Mouse (Mus musculus) forebrain, postnatal 0 days (tissue): ENCODE data around the gene Cass4. TPM values are rescaled to one million over a fixed set of nuclear protein-coding genes. Genes with fewer than 3 reads are reported as not detected.
A peak's percentile ranks its signal among the peaks of the same experiment; 100 is the strongest.

Source experiments
- ATAC-seq: fragments of 200-750 bp; cut with Nextera tagmentation; 2 replicates; pipeline ENCODE4 v1.8.0; 2017; ENCODE audit warnings: mild to moderate bottlenecking, moderate library complexity
- DNase-seq: peaks from one replicate; pipeline ENCODE4 v3.0.0-alpha.2; 2015
- H3K27ac ChIP-seq: fragments of 300-500 bp; sonication (generic); 2 replicates; pipeline ENCODE4 v1.5.1; 2014; ENCODE audit warnings: low read depth, mild to moderate bottlenecking, antibody characterized with exemption, low read length, moderate library complexity, mixed read lengths
- H3K27me3 ChIP-seq: fragments of 300-500 bp; sonication (generic); 2 replicates; pipeline ENCODE4 v1.6.1; 2014; ENCODE audit warnings: mild to moderate bottlenecking, low read length, mixed read lengths; ENCODE audit not compliant: insufficient read depth
- H3K36me3 ChIP-seq: fragments of 300-500 bp; sonication (generic); 2 replicates; pipeline ENCODE4 v1.6.1; 2014; ENCODE audit warnings: mild to moderate bottlenecking, moderate library complexity; ENCODE audit not compliant: insufficient read depth
- H3K4me1 ChIP-seq: fragments of 300-500 bp; sonication (generic); 2 replicates; pipeline ENCODE4 v1.6.1; 2014; ENCODE audit warnings: antibody characterized with exemption; ENCODE audit not compliant: insufficient read depth
- H3K4me2 ChIP-seq: fragments of 300-500 bp; sonication (generic); 2 replicates; pipeline ENCODE4 v1.6.1; 2014; ENCODE audit warnings: low read depth, mild to moderate bottlenecking, moderate library complexity
- H3K4me3 ChIP-seq: fragments of 300-500 bp; sonication (generic); 2 replicates; pipeline ENCODE4 v1.5.1; 2014; ENCODE audit warnings: low read depth, low read length, mixed read lengths
- H3K9ac ChIP-seq: fragments of 300-500 bp; sonication (generic); 2 replicates; pipeline ENCODE4 v1.6.1; 2014; ENCODE audit warnings: mild to moderate bottlenecking
- H3K9me3 ChIP-seq: fragments of 300-500 bp; sonication (generic); 2 replicates; pipeline ENCODE4 v1.6.1; 2016; ENCODE audit warnings: low read length
- CTCF ChIP-seq: sonication (generic); IDR thresholded peaks from 2 replicates; pipeline ENCODE4 v1.5.1; 2016; ENCODE audit warnings: antibody characterized with exemption, control low read depth, low read depth
- WGBS: fragments of 180-500 bp; shearing (Covaris S2); extraction: QIAGEN DNeasy Blood & Tissue Kit; methylation state at CpG from one replicate; pipeline ENCODE4 v1.1.7; 2014; 5-methylcytosine and 5-hydroxymethylcytosine counted together
- polyA plus RNA-seq: library from polyadenylated mRNA; unstranded; fragments of >200 nt; fragmentation: Nextera tagmentation; extraction: Ambion mirVana; gene quantifications from 2 replicates; pipeline ENCODE4 v1.2.1, GENCODE M21; 2015
- total RNA-seq: library from RNA; depleted of rRNA; stranded (reverse); fragments of >200 nt; gene quantifications from 2 replicates; pipeline ENCODE4 v1.2.3, GENCODE M21; 2014

The Cass4 gene
- total and polyA plus RNA-seq, 2 experiments from 2014 or later = 0.12 to 0.24 TPM

- ATAC-seq (no peak), DNase-seq (no peak)
- H3K4me2 ChIP-seq = no peak overlapping the region
- H3K36me3 ChIP-seq = no peaks in the 10 kb centered on the region; the same call in 1 of the 2 replicates
- no peak overlapping the region for H3K4me3 ChIP-seq
- H3K27ac ChIP-seq = no peak overlapping the region
- WGBS = 73% methylated on average over 14 of the region's 14 CpGs
- no peak overlapping the region for H3K9ac ChIP-seq
- H3K4me1 ChIP-seq = peaks cover 22% of the 10 kb centered on the region
- no peak for TF ChIP-seq CTCF
- no peaks in the 10 kb centered on the region for H3K9me3 ChIP-seq
- no peaks in the 10 kb centered on the region for H3K27me3 ChIP-seq
These were observed 43.8 kb upstream of the Cass4 start for GRCm38 (mm10) chr2:172349776-172350175.

DNA sequence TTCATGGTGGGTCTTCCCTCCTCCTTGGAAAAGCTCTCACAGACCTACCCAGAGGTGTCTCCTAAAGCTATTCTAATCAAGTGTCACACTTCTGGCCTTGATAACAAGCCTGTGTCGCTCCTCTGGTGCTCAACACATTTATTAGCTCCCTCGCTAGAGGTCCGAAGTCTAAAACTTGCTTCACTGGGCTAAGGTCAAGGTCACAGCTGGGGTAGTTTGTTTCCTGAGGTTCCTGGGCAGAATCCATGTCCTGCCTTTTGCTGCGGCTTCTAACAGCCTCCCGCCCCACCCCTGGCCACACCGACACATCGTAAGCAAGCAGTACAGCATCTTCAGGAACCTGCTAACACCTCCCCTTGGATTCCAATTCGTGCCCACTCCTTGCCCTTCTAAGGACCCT, 42.8 kb upstream of the Cass4 start:
- 88% methylated on average over 8 of the region's 8 CpGs for WGBS

DNA sequence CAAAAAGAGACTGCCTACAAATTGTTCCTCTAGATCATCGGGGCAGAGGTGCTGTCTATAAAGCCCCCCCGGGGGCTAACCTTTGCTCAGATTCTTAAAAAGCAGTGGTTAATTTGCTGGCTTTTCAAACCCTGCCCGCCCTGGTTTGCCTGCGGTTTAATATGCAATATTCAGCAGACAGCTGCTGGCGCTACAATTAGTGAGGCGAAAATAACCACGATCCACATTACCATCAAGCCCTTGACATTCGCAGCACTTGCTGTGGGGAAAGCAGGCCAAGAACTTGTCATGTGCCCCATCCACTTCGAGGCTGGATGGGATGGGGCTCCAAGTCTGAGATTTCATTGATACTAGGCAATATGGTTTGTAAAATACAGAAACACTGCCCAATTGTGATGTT, 40.4 kb upstream of the Cass4 start:
- H3K4me1 ChIP-seq = peaks cover 31% of the 10 kb centered on the region
- H3K9ac ChIP-seq = no peak overlapping the region
- no peaks in the 10 kb centered on the region for H3K27me3 ChIP-seq
- H3K9me3 ChIP-seq = no peaks in the 10 kb centered on the region
- 14% methylated on average over 9 of the region's 9 CpGs for WGBS
- H3K4me3 ChIP-seq = no peak overlapping the region
- no peak overlapping the region for H3K4me2 ChIP-seq
- peak; percentile 77 for ATAC-seq
- TF ChIP-seq CTCF = no peak
- peak overlapping the region; percentile 70 for H3K27ac ChIP-seq
- DNase-seq = peak; percentile 70
- H3K36me3 ChIP-seq = no peaks in the 10 kb centered on the region; the same call in 1 of the 2 replicates

More for the DNA sequence above, 42.8 kb upstream of the Cass4 start:
- no peak overlapping the region for H3K4me3 ChIP-seq
- no peak overlapping the region for H3K27ac ChIP-seq
- peaks cover 27% of the 10 kb centered on the region for H3K4me1 ChIP-seq
- no peak for TF ChIP-seq CTCF
- DNase-seq (no peak), ATAC-seq (no peak)
- H3K36me3 ChIP-seq = no peaks in the 10 kb centered on the region; the same call in 1 of the 2 replicates
- no peak overlapping the region for H3K4me2 ChIP-seq
- no peaks in the 10 kb centered on the region for H3K9me3 ChIP-seq
- H3K27me3 ChIP-seq = no peaks in the 10 kb centered on the region
- no peak overlapping the region for H3K9ac ChIP-seq

GRCm38 (mm10) chr2:172354761-172355160, 38.8 kb upstream of the Cass4 start:
- no peak overlapping the region for H3K4me2 ChIP-seq
- no peaks in the 10 kb centered on the region; the same call in 1 of the 2 replicates for H3K36me3 ChIP-seq
- WGBS = 24% methylated on average over 9 of the region's 9 CpGs
- DNase-seq (no peak), ATAC-seq (peak; percentile 23; the same call in 1 of the 2 replicates)
- H3K27me3 ChIP-seq = no peaks in the 10 kb centered on the region
- H3K4me3 ChIP-seq = no peak overlapping the region
- no peaks in the 10 kb centered on the region for H3K9me3 ChIP-seq
- no peak for TF ChIP-seq CTCF
- H3K4me1 ChIP-seq = peaks cover 26% of the 10 kb centered on the region
- 0 out of 2 replicates have a peak overlapping the region, but pooled peaks have one; percentile 35 for H3K27ac ChIP-seq
- H3K9ac ChIP-seq = no peak overlapping the region

DNA sequence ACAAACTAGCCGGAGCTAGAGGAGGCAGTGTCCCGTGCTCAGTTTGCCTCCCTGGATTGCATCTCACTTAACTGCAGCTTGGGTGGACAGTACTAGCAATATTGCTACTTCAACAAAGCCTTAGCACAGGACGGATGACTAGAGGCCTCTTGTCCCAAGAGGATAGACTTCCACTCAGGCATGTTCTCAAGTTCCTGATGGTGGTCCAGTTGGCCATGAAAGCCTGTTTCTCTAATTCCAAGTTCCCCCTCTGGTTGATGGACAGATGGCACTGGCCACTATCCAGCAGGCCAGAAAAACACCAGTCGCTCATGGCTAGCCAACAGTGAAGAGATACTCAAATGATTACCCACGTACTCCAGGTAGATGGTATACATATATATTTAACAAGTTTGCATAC, 37.8 kb upstream of the Cass4 start:
- H3K4me2 ChIP-seq = no peak overlapping the region
- H3K9ac ChIP-seq = no peak overlapping the region
- H3K36me3 ChIP-seq = no peaks in the 10 kb centered on the region; the same call in 1 of the 2 replicates
- ATAC-seq (no peak), DNase-seq (no peak)
- WGBS = 48% methylated on average over 5 of the region's 5 CpGs
- H3K27me3 ChIP-seq = no peaks in the 10 kb centered on the region
- no peak for TF ChIP-seq CTCF
- H3K4me3 ChIP-seq = no peak overlapping the region
- H3K4me1 ChIP-seq = peaks cover 26% of the 10 kb centered on the region
- no peaks in the 10 kb centered on the region for H3K9me3 ChIP-seq
- 0 out of 2 replicates have a peak overlapping the region, but pooled peaks have one; percentile 40 for H3K27ac ChIP-seq

DNA sequence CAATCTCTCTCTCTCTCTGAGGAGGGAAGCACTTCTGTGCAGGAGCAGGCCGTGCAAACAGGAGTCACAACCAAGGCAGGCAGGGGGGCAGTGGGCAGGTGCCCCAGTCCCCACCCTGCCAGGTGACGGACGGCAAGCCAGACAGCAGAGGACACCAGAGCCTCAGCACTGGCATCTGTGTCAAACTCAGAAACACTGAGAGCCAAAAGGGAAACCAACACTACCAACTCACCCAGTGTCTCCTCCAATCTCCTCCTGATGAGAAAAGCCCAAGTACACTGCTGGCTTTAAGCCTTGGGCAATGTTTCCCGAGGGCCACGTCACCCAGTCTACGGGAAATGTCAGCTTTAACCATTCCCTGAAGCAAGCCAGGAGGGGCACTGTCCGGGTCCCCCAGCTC, 30.4 kb upstream of the Cass4 start:
- DNase-seq (no peak), ATAC-seq (no peak)
- H3K27me3 ChIP-seq = no peaks in the 10 kb centered on the region

DNA sequence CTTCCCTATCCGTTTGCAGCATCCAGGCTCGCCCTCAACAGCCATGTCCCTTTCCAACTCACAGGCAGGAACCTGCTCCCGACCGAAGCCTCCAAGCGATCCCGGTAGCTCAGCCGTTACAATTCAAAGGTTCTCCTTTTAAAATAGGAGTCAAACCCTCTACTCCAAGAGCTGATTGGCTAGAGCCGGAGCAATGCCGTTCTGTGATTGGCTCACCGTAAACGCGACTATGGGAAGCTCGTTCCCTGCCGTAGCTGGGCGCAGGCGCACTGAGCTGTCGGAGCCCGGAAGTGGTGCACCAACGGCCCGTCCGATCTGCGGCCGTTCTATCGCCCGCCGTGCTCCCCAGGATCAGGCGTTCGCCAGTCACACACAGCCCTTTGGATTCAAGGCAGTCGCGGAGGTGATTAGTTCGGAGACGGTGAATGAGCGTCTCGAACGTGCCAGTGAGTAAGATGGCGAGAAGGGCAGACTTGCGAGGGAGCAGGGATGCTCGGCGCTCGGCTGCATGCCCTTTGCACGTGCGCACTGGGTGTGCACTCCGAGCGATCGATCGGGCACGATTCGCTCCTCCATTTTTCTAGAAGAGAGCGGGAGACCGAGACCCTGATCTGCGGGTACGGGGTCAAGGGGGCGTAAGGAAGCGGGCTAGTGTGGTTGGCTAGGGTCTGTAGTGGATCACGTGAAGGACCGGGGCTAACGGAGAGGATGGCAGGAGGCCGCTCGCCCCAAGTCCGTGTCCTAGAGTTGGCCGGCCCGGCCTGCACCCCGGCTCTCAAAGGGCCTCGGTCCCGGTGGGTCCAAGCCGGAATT, 23.0 kb upstream of the Cass4 start, which contains the start of the genes Aurka and Cstf1:
TSS of gene Aurka (minus strand) at position 125 of the 813 bp plus-strand sequence.
TSS of gene Cstf1 (plus strand) at position 271 of the 813 bp plus-strand sequence.
- Histone ChIP-seq H3K4me1 (peaks cover 9% of the 10 kb centered on the region; the same call in 1 of the 2 replicates), H3K36me3 (peaks cover 23% of the 10 kb centered on the region)
- WGBS = under 1% methylated on average over 66 of the region's 66 CpGs

More for the DNA sequence above, 30.4 kb upstream of the Cass4 start:
- Histone ChIP-seq H3K9ac (no peak overlapping the region), H3K4me3 (no peak overlapping the region), H3K4me2 (no peak overlapping the region), H3K9me3 (no peaks in the 10 kb centered on the region), H3K4me1 (no peaks in the 10 kb centered on the region), H3K27ac (no peak overlapping the region), H3K36me3 (0 out of 2 replicates have a peak, but pooled peaks cover 6% of the 10 kb centered on the region)
- no peak for TF ChIP-seq CTCF
- WGBS = 82% methylated on average over 7 of the region's 7 CpGs

More for the DNA sequence above, 23.0 kb upstream of the Cass4 start, which contains the start of the genes Aurka and Cstf1:
- no peak for TF ChIP-seq CTCF
- Histone ChIP-seq H3K4me2 (peak within 1 kb of the TSS; percentile 88), H3K4me3 (peak within 1 kb of the TSS; percentile 84), H3K9me3 (no peaks in the 10 kb centered on the region), H3K27ac (peak within 1 kb of the TSS; percentile 92), H3K9ac (peak within 1 kb of the TSS; percentile 87), H3K27me3 (no peaks in the 10 kb centered on the region)
- DNase-seq (peak; percentile 98), ATAC-seq (peak; percentile 99)
